Mouse (Mus musculus) bone marrow macrophage, adult 2 months (primary cell): ENCODE data around the gene Gdf15. TPM values are rescaled to one million over a fixed set of nuclear protein-coding genes. Genes with fewer than 3 reads are reported as not detected.
A peak's percentile ranks its signal among the peaks of the same experiment; 100 is the strongest.
"Not testable (repeated sequence)": the region's sequence is repeated elsewhere in the genome, so short reads cannot be mapped to it uniquely, and the experiment has no call there.

ENCODE experiments used
- H3K27ac ChIP-seq: 2 replicates; pipeline ENCODE4 v1.5.1; 2012; ENCODE audit warnings: low read depth, low read length; ENCODE audit not compliant: insufficient read depth
- H3K4me1 ChIP-seq: 2 replicates; pipeline ENCODE4 v1.6.1; 2012; ENCODE audit warnings: low read length; ENCODE audit not compliant: control insufficient read depth, insufficient read depth
- H3K4me3 ChIP-seq: 2 replicates; pipeline ENCODE4 v1.5.1; 2012; ENCODE audit warnings: mild to moderate bottlenecking, low read length, moderate library complexity; ENCODE audit not compliant: insufficient read depth
- CTCF ChIP-seq: IDR thresholded peaks from 2 replicates; pipeline ENCODE4 v1.5.1; 2012; ENCODE audit warnings: low read depth, mild to moderate bottlenecking, low read length, moderate library complexity
- POLR2A ChIP-seq: IDR thresholded peaks from 2 replicates; pipeline ENCODE4 v1.6.1; 2012; ENCODE audit warnings: mild to moderate bottlenecking, low read depth, low read length, borderline replicate concordance
- polyA plus RNA-seq: library from polyadenylated mRNA; stranded (reverse); fragments of >200 nt; gene quantifications from 2 replicates; pipeline ENCODE4 v1.2.4, GENCODE M21; 2012; ENCODE audit not compliant: missing spikeins, insufficient read depth, insufficient read length

The Gdf15 gene
- polyA plus RNA-seq, 1 experiment: 3.3 TPM

- Histone ChIP-seq H3K27ac (no peak overlapping the region), H3K4me1 (peaks cover 10% of the 10 kb centered on the region), H3K4me3 (no peak overlapping the region)
- no peak for TF ChIP-seq POLR2A
- no peak for TF ChIP-seq CTCF
Observed at GRCm38 (mm10) chr8:70591569-70591968, 40.7 kb downstream of the Gdf15 start.

- not testable (repeated sequence) for H3K4me3 ChIP-seq, H3K4me1 ChIP-seq, H3K27ac ChIP-seq
Observed at GRCm38 (mm10) chr8:70587955-70588354, 44.3 kb downstream of the Gdf15 start.

GRCm38 (mm10) chr8:70585258-70585652, 47.0 kb downstream of the Gdf15 start:
- Histone ChIP-seq H3K27ac (no peak overlapping the region), H3K4me1 (no peaks in the 10 kb centered on the region), H3K4me3 (no peak overlapping the region)
- TF ChIP-seq POLR2A (no peak), CTCF (peak; percentile 86)

DNA sequence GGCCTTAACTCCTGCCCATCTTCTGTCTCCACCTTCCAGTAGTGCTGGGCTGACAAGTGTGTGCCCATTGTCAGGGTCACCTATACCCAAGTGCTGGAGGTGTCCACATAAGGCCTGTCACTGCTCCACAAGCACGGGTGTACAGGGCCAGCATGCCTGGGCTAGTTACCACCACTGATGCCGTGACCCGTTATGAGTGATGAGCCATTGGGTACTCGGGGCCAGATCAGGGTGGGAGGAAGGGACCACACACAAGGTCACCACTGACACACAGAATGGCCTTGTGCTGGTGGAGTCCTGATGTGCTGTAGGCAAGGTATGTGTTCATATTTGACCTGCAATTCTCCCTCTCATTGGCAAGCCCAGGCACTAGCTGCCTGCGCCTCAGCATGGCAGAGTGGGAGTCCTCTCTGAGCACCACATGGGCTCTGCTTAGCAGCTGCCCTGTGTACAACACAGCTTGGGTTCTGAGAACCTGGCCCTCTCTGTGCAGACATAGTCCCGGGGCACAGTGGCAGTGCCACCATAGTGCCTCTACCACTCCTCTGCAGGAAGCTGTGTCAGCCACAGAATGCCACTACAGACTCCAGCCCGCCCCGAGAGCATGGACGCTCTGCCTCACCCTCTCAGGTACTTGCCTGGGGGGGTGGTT, 47.5 kb downstream of the Gdf15 start:
- no peak for TF ChIP-seq POLR2A
- TF ChIP-seq CTCF: no peak
- Histone ChIP-seq H3K4me1 (no peaks in the 10 kb centered on the region), H3K27ac (no peak overlapping the region), H3K4me3 (no peak overlapping the region)

DNA sequence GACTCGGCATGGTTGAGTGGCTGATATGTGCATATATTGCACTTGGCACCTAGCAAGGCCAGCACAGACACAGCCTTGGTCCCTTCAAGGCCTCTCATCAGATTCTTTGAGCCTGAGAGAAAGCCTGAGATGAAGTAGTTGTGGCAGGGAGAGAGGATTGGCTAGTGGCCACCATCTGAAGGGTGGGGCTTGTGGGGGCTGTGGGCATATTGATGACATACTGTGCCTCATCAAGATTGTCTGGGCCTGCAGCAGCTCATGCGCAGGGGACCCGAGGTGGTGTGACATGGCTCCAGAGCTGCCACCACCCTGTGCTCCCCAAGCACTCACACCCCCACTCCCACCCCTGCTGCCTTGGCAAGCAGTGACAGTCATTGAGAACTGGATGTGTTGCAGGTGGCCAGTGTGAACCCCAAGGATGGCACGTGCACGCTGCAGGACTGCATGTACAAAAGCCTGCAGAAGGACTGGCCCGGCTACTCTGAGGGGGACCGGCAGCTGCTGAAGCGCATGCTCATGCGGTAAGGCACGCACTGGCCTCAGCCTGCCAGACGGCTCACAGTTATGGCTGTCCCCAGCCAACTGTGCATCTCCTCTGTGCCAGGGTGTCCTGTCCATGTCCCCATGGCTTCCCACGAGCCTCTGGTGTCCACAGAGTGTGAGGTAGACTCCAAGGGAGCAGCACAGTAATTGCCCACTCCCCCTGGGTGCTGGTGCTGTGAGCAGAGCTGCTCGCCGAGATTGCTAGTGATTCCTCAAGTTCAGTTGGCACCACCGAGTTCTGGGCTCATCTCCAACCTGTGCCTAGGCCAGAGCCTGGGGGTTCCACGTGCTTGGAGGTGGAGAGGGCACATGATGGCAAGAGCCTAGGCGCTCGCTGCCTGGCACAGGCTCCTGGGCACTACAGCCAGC, 48.5 kb downstream of the Gdf15 start:
- H3K4me1 ChIP-seq: no peaks in the 10 kb centered on the region
- no peak overlapping the region for H3K4me3 ChIP-seq
- TF ChIP-seq POLR2A (no peak), CTCF (no peak)
- no peak overlapping the region for H3K27ac ChIP-seq

Other genes with a start within 250 kb of the Gdf15 start
- 8.4 and 8.9 TPM in 2 replicates for gene Crtc1, start 192.9 kb downstream of the Gdf15 start, polyA plus RNA-seq
- 10.8 and 10.9 TPM in 2 replicates for gene Klhl26, start 155.5 kb downstream of the Gdf15 start, polyA plus RNA-seq
- not detected in 2 replicates for gene Tmem59l, start 145.1 kb downstream of the Gdf15 start, polyA plus RNA-seq
- 0.97 and 1.0 TPM in 2 replicates for gene Crlf1, start 139.3 kb downstream of the Gdf15 start, polyA plus RNA-seq
- gene Rex1bd, start 125.7 kb downstream of the Gdf15 start, polyA plus RNA-seq: 80.7 and 86.0 TPM in 2 replicates
- 825 and 873 TPM in 2 replicates for gene Uba52, start 121.7 kb downstream of the Gdf15 start, polyA plus RNA-seq
- 163 and 178 TPM in 2 replicates for gene Fkbp8, start 104.7 kb downstream of the Gdf15 start, polyA plus RNA-seq
- 82.2 and 82.3 TPM in 2 replicates for gene Kxd1, start 104.5 kb downstream of the Gdf15 start, polyA plus RNA-seq
- 17.1 TPM in 2 replicates for gene Ell, start 93.0 kb downstream of the Gdf15 start, polyA plus RNA-seq
- 36.0 and 41.4 TPM in 2 replicates for gene Isyna1, start 38.1 kb downstream of the Gdf15 start, polyA plus RNA-seq
- 106 and 123 TPM in 2 replicates for gene Ssbp4, start 23.6 kb downstream of the Gdf15 start, polyA plus RNA-seq
- 185 and 197 TPM in 2 replicates for gene Lrrc25, start 16.3 kb downstream of the Gdf15 start, polyA plus RNA-seq
- 33.0 and 35.2 TPM in 2 replicates for gene Pgpep1, start 27.9 kb upstream of the Gdf15 start, polyA plus RNA-seq
- gene Lsm4, start 40.8 kb upstream of the Gdf15 start, polyA plus RNA-seq: 62.3 and 65.9 TPM in 2 replicates
- gene Jund, start 66.5 kb upstream of the Gdf15 start, polyA plus RNA-seq: 102 and 111 TPM in 2 replicates
- gene Iqcn, start 71.0 kb upstream of the Gdf15 start, polyA plus RNA-seq: not detected in 2 replicates
- gene Gm3336, start 86.1 kb upstream of the Gdf15 start, polyA plus RNA-seq: not detected in 2 replicates
- gene Pde4c, start 91.3 kb upstream of the Gdf15 start, polyA plus RNA-seq: not detected in 2 replicates
- 7.9 and 9.4 TPM in 2 replicates for gene Rab3a, start 122.2 kb upstream of the Gdf15 start, polyA plus RNA-seq
- gene Mpv17l2, start 128.5 kb upstream of the Gdf15 start, polyA plus RNA-seq: 32.4 and 33.7 TPM in 2 replicates
- 26.9 and 27.5 TPM in 2 replicates for gene Pik3r2, start 144.3 kb upstream of the Gdf15 start, polyA plus RNA-seq
- gene Mast3, start 172.6 kb upstream of the Gdf15 start, polyA plus RNA-seq: 57.7 and 59.6 TPM in 2 replicates
- gene Il12rb1, start 176.0 kb upstream of the Gdf15 start, polyA plus RNA-seq: 0.20 TPM in 1 of 2 replicates, not detected in the other
- gene Arrdc2, start 207.3 kb upstream of the Gdf15 start, polyA plus RNA-seq: 27.8 and 29.7 TPM in 2 replicates
- 0.99 and 1.8 TPM in 2 replicates for gene Kcnn1, start 230.8 kb upstream of the Gdf15 start, polyA plus RNA-seq
- 35.6 and 39.9 TPM in 2 replicates for gene Ccdc124, start 241.5 kb upstream of the Gdf15 start, polyA plus RNA-seq